Mouse (Mus musculus): ENCODE measurements around the gene Edc3. TPM values are rescaled to one million over a fixed set of nuclear protein-coding genes. Genes with fewer than 3 reads are reported as not detected.
"Not testable (repeated sequence)": the region's sequence is repeated elsewhere in the genome, so short reads cannot be mapped to it uniquely, and the experiment has no call there.

Edc3 gene
- polyA plus RNA-seq, 1 experiment from 2014 or later: 36.8 TPM

DNA sequence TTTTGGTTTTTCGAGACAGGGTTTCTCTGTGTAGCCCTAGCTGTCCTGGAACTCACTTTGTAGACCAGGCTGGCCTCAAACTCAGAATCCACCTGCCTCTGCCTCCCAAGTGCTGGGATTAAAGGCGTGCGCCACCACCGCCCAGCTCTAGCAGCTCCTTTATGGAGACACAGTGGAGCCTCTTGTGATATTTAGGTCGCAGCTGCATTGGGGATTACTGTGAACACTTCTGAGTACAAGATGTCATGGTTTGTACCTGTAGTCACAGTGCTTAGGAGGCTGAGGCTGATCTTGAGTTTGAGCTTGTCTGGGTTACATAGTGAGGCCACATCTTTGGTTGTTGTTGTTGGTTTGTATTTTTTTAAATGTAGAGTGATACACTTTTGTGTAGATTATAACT lies 1.9 kb downstream of the Edc3 start:
- Histone ChIP-seq H3K36me3 (replicated peaks) (peaks cover 16% of the 10 kb centered on the region), H3K4me1 (peaks cover 17% of the 10 kb centered on the region)
- H3K27me3 ChIP-seq (replicated peaks); ATAC-seq (replicated peaks); H3K9me3 ChIP-seq; H3K4me3 ChIP-seq; H3K4me2 ChIP-seq; H3K9ac ChIP-seq; H3K27ac ChIP-seq: not testable (repeated sequence)
- 90% methylated on average over 5 of the region's 5 CpGs for WGBS

- Histone ChIP-seq H3K36me3 (replicated peaks) (peaks cover 23% of the 10 kb centered on the region), H3K9me3 (no peaks in the 10 kb centered on the region), H3K27me3 (replicated peaks) (no peaks in the 10 kb centered on the region), H3K4me3 (no peak overlapping the region), H3K9ac (no peak overlapping the region), H3K4me1 (peaks cover 17% of the 10 kb centered on the region), H3K27ac (no peak overlapping the region), H3K4me2 (no peak overlapping the region)
- 74% methylated on average over 2 of the region's 2 CpGs for WGBS
- ATAC-seq (replicated peaks): no peak
Observed at GRCm38 (mm10) chr9:57712194-57712593, 3.9 kb downstream of the Edc3 start.

- WGBS: 88% methylated on average over 7 of the region's 7 CpGs
- no peak for ATAC-seq (replicated peaks)
- Histone ChIP-seq H3K4me3 (no peak overlapping the region), H3K4me2 (no peak overlapping the region), H3K27ac (no peak overlapping the region), H3K9ac (no peak overlapping the region), H3K4me1 (no peaks in the 10 kb centered on the region), H3K27me3 (replicated peaks) (no peaks in the 10 kb centered on the region), H3K9me3 (no peaks in the 10 kb centered on the region), H3K36me3 (replicated peaks) (peaks cover 36% of the 10 kb centered on the region)
Observed at GRCm38 (mm10) chr9:57718408-57718807, 10.1 kb downstream of the Edc3 start.

GRCm38 (mm10) chr9:57720736-57721135 lies 12.4 kb downstream of the Edc3 start:
- 87% methylated on average over 3 of the region's 3 CpGs for WGBS
- no peaks in the 10 kb centered on the region for H3K9me3 ChIP-seq
- no peak overlapping the region for H3K9ac ChIP-seq
- no peaks in the 10 kb centered on the region for H3K4me1 ChIP-seq
- peaks cover 21% of the 10 kb centered on the region for H3K36me3 ChIP-seq (replicated peaks)
- ATAC-seq (replicated peaks): no peak
- no peaks in the 10 kb centered on the region for H3K27me3 ChIP-seq (replicated peaks)
- H3K4me3 ChIP-seq: no peak overlapping the region
- no peak overlapping the region for H3K4me2 ChIP-seq
- H3K27ac ChIP-seq: no peak overlapping the region

- no peak overlapping the region for H3K4me3 ChIP-seq
- H3K4me1 ChIP-seq: no peaks in the 10 kb centered on the region
Observed at GRCm38 (mm10) chr9:57722371-57722770, 14.0 kb downstream of the Edc3 start.

GRCm38 (mm10) chr9:57723315-57723715 lies 15.0 kb downstream of the Edc3 start:
- no peak overlapping the region for H3K9ac ChIP-seq
- no peaks in the 10 kb centered on the region for H3K27me3 ChIP-seq (replicated peaks)
- peaks cover 17% of the 10 kb centered on the region for H3K36me3 ChIP-seq (replicated peaks)
- H3K9me3 ChIP-seq: no peaks in the 10 kb centered on the region
- no peaks in the 10 kb centered on the region for H3K4me1 ChIP-seq
- no peak overlapping the region for H3K4me2 ChIP-seq
- WGBS: 73% methylated on average over 5 of the region's 5 CpGs
- ATAC-seq (replicated peaks): no peak
- H3K27ac ChIP-seq: no peak overlapping the region
- no peak overlapping the region for H3K4me3 ChIP-seq

More at GRCm38 (mm10) chr9:57722371-57722770, 14.0 kb downstream of the Edc3 start:
- no peaks in the 10 kb centered on the region for H3K9me3 ChIP-seq
- no peak overlapping the region for H3K27ac ChIP-seq
- no peaks in the 10 kb centered on the region for H3K27me3 ChIP-seq (replicated peaks)
- no peak overlapping the region for H3K4me2 ChIP-seq
- peaks cover 16% of the 10 kb centered on the region for H3K36me3 ChIP-seq (replicated peaks)
- H3K9ac ChIP-seq: no peak overlapping the region
- 76% methylated on average over 1 of the region's 1 CpGs for WGBS
- ATAC-seq (replicated peaks): no peak

GRCm38 (mm10) chr9:57723796-57724195 lies 15.5 kb downstream of the Edc3 start:
- H3K9me3 ChIP-seq: no peaks in the 10 kb centered on the region
- no peak overlapping the region for H3K27ac ChIP-seq
- no peak overlapping the region for H3K9ac ChIP-seq
- ATAC-seq (replicated peaks): no peak
- H3K4me2 ChIP-seq: no peak overlapping the region
- no peak overlapping the region for H3K4me3 ChIP-seq
- H3K4me1 ChIP-seq: no peaks in the 10 kb centered on the region
- H3K36me3 ChIP-seq (replicated peaks): peaks cover 14% of the 10 kb centered on the region
- WGBS: 85% methylated on average over 5 of the region's 5 CpGs
- H3K27me3 ChIP-seq (replicated peaks): no peaks in the 10 kb centered on the region

GRCm38 (mm10) chr9:57724701-57725100 lies 16.4 kb downstream of the Edc3 start:
- no peaks in the 10 kb centered on the region for H3K9me3 ChIP-seq
- no peaks in the 10 kb centered on the region for H3K4me1 ChIP-seq
- peaks cover 16% of the 10 kb centered on the region for H3K36me3 ChIP-seq (replicated peaks)
- no peak for ATAC-seq (replicated peaks)
- no peaks in the 10 kb centered on the region for H3K27me3 ChIP-seq (replicated peaks)
- WGBS: 98% methylated on average over 3 of the region's 3 CpGs
- H3K4me2 ChIP-seq: no peak overlapping the region
- no peak overlapping the region for H3K4me3 ChIP-seq
- no peak overlapping the region for H3K27ac ChIP-seq
- no peak overlapping the region for H3K9ac ChIP-seq

GRCm38 (mm10) chr9:57728312-57728711 lies 20.0 kb downstream of the Edc3 start:
- Histone ChIP-seq H3K27ac (no peak overlapping the region), H3K4me3 (no peak overlapping the region), H3K4me1 (no peaks in the 10 kb centered on the region), H3K4me2 (no peak overlapping the region), H3K27me3 (replicated peaks) (no peaks in the 10 kb centered on the region), H3K9ac (no peak overlapping the region), H3K9me3 (no peaks in the 10 kb centered on the region), H3K36me3 (replicated peaks) (peaks cover 16% of the 10 kb centered on the region; the same call in 1 of the 2 replicates)
- no peak for ATAC-seq (replicated peaks)
- WGBS: 96% methylated on average over 1 of the region's 1 CpGs

- no peak for ATAC-seq (replicated peaks)
- Histone ChIP-seq H3K27ac (no peak overlapping the region), H3K4me3 (no peak overlapping the region), H3K4me1 (no peaks in the 10 kb centered on the region), H3K9ac (no peak overlapping the region), H3K36me3 (replicated peaks) (0 out of 2 replicates have a peak, but pooled peaks cover 9% of the 10 kb centered on the region), H3K9me3 (no peaks in the 10 kb centered on the region), H3K27me3 (replicated peaks) (no peaks in the 10 kb centered on the region), H3K4me2 (no peak overlapping the region)
- WGBS: 98% methylated on average over 6 of the region's 6 CpGs
Observed at GRCm38 (mm10) chr9:57733606-57734005, 25.3 kb downstream of the Edc3 start.

DNA sequence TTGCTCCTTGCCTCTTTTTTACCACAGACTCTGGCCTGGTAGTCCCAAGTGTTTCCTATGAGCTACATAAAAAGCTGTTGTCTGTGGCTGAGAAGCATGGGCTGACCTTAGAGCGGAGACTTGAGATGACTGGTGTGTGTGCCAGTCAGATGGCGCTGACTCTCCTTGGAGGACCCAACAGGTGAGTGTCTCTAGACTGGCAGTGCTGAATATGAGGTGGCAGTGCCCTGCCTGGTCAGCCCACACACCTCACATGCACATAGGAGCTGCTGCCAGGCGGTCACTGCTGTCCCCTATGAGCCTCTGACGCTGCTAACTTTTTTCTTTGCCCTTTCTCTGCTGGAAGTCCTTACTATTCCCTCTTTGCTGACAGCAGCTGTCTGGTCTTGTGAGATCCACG lies 31.5 kb downstream of the Edc3 start:
- no peak overlapping the region for H3K4me3 ChIP-seq
- no peak overlapping the region for H3K9ac ChIP-seq
- ATAC-seq (replicated peaks): no peak
- no peaks in the 10 kb centered on the region for H3K4me1 ChIP-seq
- no peaks in the 10 kb centered on the region for H3K9me3 ChIP-seq
- WGBS: 87% methylated on average over 5 of the region's 5 CpGs
- H3K27me3 ChIP-seq (replicated peaks): no peaks in the 10 kb centered on the region
- no peaks in the 10 kb centered on the region; the same call in 1 of the 2 replicates for H3K36me3 ChIP-seq (replicated peaks)
- no peak overlapping the region for H3K4me2 ChIP-seq
- H3K27ac ChIP-seq: no peak overlapping the region

GRCm38 (mm10) chr9:57744462-57745091 lies 36.2 kb downstream of the Edc3 start:
- Histone ChIP-seq H3K27me3 (replicated peaks) (no peaks in the 10 kb centered on the region), H3K9me3 (no peaks in the 10 kb centered on the region), H3K4me3 (no peak overlapping the region), H3K27ac (no peak overlapping the region), H3K4me1 (no peaks in the 10 kb centered on the region), H3K9ac (no peak overlapping the region), H3K4me2 (no peak overlapping the region), H3K36me3 (replicated peaks) (peaks cover 29% of the 10 kb centered on the region)
- WGBS: 76% methylated on average over 3 of the region's 3 CpGs
- ATAC-seq (replicated peaks): peak; percentile 58; the same call in 1 of the 2 replicates

- Histone ChIP-seq H3K27me3 (replicated peaks) (no peaks in the 10 kb centered on the region), H3K4me1 (no peaks in the 10 kb centered on the region), H3K9me3 (no peaks in the 10 kb centered on the region), H3K9ac (no peak overlapping the region), H3K4me3 (no peak overlapping the region), H3K27ac (no peak overlapping the region), H3K4me2 (no peak overlapping the region), H3K36me3 (replicated peaks) (peaks cover 54% of the 10 kb centered on the region)
- WGBS: 84% methylated on average over 1 of the region's 1 CpGs
- no peak for ATAC-seq (replicated peaks)
Observed at GRCm38 (mm10) chr9:57747067-57747466, 38.7 kb downstream of the Edc3 start.
